Mouse (Mus musculus) skeletal muscle tissue, adult 2 months (tissue): ENCODE measurements around the gene Gas2.

Experiments
- DNase-seq: peaks from one replicate; pipeline ENCODE4 v3.0.0-alpha.2; 2012; ENCODE audit warnings: low read depth, low spot score

Gas2 gene

DNA sequence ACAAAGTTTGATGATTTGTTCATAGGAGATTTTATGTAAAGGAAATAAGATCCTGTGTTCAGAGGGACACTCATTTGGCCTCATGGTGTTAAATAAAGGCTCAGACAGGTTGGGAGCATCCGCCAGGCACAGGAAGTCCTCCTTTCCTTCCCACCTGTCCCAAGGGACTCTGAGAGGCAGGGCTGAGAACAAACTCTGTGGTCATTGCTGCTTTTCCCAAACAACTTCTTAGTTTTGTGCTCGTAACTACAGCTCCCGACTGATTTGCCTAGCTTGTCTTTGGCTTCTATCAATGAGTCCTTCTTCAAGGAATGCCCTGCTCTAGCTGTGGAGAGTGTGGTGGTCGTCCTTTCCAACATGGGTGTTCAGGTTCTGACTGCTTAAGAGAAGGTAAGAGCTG is 18.3 kb downstream of the Gas2 start:
- no peak for DNase-seq

DNA sequence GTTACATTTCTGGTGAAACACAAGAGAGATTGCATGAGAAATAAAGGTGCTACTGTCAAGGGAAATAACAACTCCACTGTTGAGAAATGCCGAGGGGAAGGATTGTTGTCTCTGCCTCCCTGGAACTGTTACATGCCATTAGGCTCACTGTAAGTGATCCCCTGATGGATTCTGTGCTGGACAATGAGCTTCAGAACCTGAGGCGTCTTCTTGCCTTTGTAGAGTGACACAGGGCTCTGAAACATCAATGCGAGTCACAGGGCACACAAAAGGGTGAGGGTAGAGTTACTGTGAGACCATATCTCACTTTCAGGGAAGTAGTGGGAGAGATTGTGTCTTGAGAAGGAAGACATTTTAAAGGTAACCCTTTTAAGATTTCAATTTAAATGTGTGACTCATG is 23.5 kb downstream of the Gas2 start:
- DNase-seq, result no peak

DNA sequence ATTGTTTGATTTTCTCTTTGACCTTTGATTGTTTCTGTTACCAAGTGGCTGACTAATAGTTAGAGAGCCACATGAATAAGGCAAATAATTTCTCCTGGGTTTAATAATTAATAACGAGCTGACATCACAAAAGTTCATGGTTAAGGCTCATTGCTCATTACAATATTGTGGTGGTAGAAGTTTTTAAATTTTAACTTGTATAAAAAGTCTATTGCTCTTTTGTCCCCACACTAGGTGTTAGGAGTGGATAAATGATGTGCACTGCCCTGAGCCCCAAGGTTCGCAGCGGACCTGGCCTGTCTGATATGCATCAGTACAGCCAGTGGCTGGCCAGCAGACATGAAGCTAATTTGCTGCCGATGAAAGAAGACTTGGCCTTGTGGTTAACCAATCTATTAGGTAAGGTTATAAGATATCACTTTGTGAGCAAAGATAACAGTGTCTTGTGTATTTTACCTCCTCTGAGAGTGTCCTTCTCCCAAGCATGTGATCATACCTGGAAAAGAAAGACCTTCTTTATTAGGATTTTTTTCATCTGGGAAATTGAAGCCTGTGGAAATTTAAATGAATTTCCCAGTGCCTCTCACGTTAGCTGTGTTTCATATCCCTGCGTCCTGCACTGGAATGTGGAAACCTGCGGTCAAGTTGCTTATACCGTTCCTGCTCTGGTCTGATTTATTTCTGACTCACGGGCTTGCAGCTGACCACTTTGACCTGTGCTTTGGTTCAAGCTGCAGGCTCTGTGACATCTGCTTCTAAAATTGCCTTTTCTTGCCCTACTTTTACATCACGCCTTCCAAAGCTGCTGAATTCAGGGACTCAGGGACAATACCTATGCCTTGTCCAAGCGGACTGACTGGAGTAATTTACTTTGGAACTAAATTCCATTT is 26.1 kb downstream of the Gas2 start:
- no peak for DNase-seq

DNA sequence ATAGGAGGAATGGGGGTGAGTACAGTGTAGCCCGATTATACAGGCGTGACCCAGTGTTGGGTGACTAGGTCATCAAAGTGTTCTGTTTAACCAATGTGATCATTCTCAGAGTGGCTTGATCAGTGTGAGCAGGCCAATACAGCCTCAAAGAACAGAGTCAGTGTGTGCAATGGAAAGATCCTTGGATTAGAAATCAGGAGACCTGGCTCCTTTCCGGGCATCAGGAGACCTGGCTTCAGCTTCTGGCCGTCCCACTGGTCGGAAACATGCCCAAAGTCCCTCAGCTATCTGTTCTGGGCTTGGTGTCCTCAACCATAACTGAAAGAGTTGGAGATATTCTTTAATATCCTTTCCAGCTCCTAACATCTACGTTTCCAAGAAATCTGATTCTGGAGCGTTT is 27.8 kb downstream of the Gas2 start:
- peak; percentile 4 for DNase-seq

DNA sequence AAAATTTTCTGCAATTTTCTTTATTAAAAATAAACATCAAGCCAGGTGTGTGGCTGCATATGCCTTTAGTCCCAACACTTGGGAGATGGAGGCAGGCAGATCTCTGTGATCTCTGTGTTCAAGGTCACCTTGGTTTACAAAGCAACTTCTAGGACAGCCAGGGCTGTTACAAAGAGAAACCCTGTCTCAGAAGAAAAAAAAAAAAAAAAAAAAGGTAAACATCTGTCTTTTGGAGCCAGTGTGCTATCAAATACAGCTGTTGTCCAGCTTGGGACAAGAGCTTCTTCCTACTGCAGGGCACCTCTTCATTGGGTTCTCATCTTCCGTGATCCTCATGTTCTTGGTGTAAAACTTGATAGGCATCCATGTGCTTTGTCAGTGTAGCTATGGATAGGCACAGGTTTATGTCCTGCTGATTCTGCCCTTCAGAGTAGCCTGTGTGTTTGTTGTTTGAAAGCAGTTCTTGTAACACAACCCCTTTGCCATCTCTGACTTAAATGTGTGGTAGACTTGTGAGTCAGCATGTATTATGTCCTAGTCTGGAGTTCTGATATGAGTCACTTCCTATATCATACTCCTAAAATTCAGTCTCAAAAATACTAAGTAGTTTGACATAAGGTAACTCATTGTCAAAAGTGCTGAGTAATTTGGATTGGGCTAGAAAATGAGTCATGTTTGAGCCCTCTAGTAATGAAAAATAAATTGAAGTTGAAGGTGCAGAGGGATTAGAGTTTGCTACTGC is 30.6 kb downstream of the Gas2 start:
- no peak for DNase-seq

DNA sequence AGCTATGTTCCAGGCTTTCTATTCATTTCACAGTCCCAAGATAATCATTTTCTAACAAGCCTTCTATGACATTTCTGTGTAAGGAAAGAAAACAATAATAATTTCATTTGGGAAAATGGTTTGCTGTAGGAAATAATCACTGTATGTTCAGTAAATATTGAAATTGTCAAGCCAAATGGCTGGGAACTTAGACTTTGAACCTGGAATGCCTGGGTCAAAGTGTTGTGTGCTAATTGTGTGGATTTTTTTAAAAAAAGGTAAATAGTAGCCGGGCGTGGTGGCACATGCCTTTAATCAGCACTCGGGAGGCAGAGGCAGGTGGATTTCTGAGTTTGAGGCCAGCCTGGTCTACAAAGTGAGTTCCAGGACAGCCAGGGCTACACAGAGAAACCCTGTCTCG is 31.2 kb downstream of the Gas2 start:
- DNase-seq, result no peak

DNA sequence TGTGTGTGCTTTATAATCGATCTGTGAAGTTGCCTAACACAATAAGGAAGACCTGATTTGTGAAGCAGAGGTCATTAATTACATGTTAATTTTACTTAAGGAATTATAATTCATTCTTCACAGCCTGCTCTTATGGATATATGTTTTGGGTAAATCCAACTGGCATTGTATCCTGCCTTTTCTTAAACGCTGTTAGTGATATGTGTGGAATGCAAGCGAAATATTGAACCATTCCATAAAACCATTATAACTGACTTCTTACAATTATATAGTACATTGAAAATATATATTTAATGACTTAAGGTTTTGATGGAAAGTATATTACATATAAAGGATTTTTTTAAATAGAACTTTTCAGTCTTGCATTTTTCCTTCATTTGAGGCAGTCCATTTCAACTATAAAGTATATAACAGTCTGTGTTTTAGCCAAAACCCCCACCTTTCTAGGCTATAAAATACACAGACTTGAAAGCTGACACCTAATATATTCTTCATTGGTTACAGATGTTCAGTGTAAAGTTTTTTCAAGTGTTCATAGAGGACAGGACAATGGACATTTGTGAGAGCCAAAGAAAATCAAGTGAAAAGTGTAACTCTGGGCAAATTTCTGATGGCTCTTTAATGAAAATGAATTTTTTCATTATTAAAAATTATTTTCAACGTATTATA is 32.5 kb downstream of the Gas2 start:
- no peak for DNase-seq

DNA sequence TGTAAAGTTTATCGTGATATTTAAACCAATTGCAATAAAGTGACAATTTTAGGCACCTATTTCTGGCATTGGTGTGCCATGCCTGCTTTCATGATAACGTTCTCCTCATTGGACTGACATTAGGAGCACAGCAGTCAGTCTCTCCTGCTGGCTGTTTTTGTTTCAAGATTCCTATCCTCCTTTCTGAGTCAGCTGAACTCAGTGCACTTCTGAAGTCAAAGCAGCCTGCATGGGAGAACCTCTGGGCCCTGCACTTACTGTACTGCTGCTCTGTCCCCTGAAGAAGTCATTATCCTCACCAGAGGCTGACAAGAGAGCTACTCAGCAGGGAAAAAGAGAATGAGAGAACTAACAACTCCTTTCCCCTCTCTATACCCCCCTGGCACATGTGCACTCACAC is 33.1 kb downstream of the Gas2 start:
- no peak for DNase-seq

DNA sequence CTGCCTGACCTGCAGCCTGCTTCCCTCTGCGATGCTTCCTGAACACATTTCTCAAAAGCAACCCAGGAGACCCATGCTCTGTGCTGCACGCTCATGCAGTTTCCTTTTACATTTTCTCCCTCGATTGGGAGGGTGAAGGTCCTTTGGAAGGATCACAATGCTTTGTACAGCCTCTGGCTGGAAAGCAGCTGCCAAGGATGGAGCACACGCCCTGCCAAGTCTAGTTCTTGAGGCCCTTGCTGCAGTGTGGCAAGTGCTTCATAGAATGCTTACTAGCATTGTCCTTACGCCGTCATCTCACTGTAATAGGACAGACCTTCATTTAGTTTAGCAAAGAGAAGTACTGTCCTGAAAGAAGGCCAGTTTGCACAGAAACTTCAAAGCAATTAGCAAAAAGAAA is 37.3 kb downstream of the Gas2 start:
- DNase-seq, result no peak

DNA sequence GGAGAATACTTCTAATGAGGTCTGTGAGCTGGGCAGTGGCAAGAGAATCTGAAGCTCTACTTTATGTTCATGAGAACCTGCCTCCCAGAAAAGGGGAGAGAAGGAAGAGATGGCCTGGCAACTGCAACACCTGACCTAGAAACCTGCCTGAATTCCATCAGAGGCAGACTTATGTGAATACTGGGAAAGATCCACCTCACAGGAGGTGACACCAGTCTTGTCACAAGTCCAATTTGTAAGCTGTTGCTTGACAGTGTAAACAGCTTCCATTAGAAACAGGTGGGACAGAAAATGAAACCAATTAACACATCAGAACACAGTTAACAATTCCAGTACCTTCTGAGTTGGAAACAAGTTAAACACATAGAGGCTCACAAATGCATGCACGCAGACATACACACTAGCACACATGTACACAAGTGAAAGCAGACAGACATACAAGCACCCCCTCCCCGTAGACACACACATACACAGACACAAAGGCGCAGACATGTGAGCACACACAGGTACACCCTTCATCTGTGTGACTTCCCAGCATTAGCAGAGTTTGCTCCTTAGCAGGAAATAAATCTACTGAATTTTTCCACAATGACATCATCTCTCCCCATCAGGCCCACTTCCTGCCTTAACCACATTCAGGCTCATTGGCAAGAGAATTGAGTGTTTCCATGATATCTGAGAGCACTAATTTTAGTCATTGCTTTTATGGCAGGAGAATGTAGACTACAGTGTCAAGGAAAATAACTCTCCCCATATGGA is 51.7 kb downstream of the Gas2 start:
- peak; percentile 21 for DNase-seq

DNA sequence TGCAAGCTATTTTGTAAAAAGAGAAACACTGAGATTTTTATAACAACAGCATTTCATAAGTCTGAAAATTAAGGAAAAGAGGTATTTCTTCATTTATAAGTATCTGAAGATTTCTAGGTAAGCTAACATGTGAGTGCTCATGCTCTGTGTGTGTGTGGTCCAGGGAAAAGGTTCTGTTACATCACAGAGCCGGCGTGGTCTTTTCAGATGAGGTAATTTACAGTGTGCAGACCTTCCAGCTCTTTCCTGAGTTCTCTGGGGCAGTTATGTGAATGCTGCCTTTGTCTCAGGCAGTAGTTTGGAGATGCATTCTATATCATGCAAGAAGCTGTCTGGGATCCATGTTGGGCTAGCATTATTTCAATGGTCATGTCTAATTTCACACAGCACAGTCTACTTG is 52.3 kb downstream of the Gas2 start:
- no peak for DNase-seq

DNA sequence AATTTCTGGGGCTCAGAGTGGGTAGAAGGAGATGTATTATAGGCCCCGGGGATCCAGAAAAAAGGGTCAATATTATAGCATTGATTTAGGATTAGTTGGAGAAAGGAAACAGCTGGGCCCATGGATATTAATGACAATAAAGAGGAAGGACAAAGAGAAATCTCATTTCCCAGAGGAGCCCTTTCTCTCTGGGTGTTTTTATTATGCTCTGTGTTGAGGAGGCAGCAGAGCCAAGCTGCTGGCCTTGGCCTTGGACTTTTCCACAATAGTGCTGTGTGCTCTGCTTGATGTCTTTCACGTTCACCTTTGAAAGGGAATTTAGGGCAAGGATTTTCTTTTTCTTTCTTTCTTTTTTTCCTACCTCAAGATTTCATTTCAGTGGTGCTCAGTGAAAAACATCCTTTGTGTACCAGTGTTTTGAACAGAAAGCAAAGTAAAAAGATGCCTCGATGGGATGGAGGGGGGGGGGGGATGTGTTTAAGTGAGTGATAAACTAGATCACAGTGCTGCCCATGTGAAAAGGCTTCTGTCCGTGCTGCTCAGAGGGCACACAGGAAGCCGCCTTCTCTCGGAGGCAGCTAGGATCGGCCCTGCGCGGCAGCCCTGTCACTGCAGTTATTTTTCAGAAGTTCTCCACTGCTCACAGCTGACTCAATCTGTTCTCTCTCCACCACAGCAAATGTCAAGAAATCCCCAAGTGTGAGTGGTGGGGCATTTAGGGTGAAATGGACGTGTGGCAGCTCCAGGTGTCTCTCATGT is 67.1 kb downstream of the Gas2 start:
- no peak for DNase-seq

DNA sequence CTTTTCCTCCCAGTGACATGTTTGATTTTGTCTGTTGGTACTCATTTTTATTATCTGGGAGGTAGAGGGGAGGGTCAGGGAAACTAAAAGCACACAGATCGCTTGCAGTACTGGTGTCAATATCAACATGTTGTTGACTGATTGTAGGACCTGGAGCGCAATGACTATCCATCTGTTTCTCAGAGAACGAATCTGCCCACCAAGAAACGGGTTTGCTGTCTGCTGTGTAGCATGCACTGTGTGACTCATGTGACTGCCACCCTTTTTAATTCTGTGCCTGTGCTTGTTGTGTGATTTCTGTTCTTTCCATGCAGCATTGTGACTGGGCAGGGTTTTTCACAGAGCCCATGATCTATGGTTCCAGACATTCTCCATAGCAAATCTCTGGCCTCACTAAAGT is 69.4 kb downstream of the Gas2 start:
- no peak for DNase-seq

DNA sequence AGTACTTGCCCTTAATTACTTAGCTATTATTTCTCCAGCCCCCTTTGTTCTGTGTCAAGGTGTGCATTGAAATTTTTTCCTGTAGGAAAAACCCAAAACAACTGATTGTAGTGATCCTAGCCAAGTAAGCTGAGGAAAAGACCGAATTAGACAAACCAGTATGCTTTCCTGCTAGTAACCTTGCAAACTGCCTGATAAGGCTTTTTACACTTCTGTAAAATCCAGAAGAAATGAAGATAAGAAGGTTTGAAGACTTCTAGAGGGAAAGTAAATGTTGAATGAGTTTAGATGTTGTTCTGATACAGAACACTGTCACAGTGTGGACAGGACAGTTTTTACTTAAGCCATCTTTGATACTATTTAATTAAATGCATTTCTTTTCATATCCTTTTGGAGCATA is 75.5 kb downstream of the Gas2 start:
- DNase-seq, result no peak

DNA sequence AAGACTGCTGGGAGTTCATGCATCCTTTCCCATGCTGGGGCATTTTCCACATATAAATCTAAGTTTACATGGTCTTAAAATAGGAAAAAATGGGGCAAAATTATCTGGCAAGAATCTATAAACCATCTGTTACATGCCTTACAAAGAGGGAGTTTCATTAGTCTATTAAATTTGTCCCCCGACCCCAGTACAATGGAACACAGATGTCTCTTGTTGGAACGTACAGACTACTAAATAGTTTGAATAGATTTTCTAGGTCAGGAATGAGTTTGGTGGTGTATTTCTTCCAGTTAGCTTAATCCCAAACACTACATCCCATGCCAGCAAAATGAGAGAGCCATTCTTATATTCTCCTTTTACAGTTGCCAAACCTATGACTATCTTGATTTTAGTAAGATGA is 78.6 kb downstream of the Gas2 start:
- no peak for DNase-seq

DNA sequence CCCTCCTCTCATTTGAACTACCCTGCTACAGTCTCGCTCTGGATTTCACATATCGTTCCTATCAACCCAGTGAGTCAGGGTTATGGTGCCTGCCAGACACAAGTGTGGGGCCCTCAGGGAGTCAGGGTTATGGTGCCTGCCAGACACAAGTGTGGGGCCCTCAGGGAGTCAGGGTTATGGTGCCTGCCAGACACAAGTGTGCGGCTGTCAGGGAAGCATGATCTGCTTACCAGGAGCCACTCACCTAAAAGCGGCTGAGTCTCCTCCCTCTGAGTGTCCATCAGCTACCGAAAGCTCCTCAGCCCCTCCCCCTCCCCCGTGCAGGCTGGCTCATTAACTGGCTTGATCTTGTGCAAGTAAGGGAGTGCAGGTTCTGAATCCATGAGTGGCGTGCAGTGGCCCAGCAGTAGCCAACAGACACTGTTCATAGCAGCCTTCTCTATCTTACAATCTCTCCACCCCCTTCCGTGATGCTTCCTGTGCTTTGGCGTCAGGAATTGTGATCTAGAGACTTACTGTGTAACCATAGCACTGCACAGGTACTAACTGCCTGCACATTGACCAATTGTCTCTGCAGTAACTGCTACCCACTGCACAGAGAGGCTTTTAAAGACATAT is 93.7 kb downstream of the Gas2 start:
- no peak for DNase-seq

DNA sequence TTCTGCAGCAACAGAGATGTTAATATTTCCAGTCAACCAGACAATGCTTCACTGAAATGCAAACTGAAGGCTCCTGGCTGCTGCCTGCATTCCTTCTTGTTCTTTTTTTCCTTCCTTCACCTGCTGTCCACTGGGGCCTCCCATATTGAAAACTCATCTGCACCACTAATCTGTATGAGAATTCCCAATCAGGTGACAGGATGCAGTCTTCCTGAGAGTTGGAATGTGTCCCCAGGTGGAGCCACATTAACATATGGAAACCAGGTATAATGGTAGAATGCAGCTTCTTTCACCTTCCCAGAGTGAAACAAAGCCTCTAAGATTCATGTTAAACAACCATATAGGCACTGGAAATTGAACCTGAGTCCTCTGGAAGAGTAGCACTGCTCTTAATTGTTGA is 96.0 kb downstream of the Gas2 start:
- DNase-seq, result no peak

DNA sequence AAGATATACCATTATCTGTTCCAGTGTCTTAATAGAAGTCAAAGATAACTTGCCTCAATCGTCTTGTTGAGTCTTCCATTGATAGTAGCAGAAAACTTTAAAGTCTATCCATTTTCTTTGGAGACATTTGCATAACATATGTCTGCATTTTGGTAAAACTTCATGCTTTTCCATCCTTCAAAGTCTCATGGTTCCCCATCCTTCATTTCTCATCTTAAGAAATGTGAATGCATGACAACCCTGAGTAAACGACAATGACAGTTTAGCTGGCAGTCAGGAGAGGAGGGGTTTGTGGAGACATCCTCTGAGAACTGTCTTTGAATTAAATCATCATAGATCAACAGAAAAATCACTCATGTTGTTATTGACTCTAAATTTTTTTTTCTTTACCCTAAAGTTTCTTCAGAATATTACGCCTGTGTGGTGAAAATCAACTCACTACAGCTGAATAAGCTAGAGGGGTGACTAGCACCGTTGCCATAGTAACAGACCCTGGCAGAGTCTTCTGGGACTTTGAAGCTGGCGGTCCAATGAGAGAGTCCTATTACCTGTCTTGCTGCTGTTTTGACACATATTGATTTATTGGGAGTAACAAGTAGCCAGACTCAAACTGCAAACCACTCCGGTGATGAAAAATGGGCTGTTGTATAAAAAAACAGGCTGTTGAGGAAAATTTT is 99.0 kb downstream of the Gas2 start:
- DNase-seq, result no peak

DNA sequence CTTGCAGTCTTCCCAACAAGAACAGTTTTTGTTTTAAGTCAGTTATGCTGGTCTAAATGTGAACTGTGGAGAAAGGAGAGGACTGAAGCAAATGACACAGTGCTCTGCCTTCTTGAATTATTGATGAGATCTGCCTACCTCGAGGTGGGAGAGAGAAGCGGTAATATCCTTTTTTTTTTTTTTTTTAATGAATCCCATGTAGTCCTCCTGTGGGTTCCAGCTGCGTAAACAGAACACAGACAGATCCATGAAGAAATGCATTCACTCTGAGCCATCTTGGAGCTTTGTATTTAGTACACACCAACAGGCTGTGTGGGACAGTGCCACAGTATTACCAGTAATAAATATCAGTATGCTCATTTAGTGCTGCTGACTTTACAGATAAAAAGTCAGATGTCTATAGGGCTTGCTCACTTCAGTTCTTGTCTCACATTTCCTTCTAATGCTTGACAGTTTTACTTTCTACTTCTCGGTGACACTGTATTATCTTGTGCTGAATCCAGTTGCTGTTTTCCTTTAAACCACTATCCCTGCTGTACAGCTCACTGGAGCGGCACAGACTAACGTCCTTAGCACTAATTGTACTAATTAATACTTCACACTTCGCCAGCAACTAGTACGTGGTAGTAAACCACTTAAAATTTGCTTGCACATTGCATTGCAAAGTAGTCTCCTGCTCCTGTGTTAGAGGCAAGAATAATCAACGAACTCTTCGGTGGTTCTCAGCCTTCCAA is 100.6 kb downstream of the Gas2 start:
- DNase-seq, result no peak
